Mouse (Mus musculus) bone marrow, adult 2 months (tissue): ENCODE results near the gene Fgfr2. TPM values are rescaled to one million over a fixed set of nuclear protein-coding genes. Genes with fewer than 3 reads are reported as not detected.

ENCODE experiments used
- H3K27ac ChIP-seq: fragments of 200-500 bp; 2 replicates; pipeline ENCODE4 v1.5.1; 2012; ENCODE audit warnings: low read depth, mild to moderate bottlenecking, control low read depth, inconsistent platforms, low read length; ENCODE audit not compliant: control insufficient read depth, poor library complexity, insufficient read depth
- H3K4me1 ChIP-seq: fragments of 200-500 bp; 2 replicates; pipeline ENCODE4 v1.6.1; 2011; ENCODE audit warnings: low read length; ENCODE audit not compliant: control insufficient read depth, insufficient read depth
- H3K4me3 ChIP-seq: fragments of 200-500 bp; replicated peaks from 2 replicates; pipeline ENCODE3; 2011; ENCODE audit warnings: mild to moderate bottlenecking, low read depth, low read length, control low read depth; ENCODE audit not compliant: control insufficient read depth
- CTCF ChIP-seq: fragments of 200-500 bp; IDR thresholded peaks from 2 replicates; pipeline ENCODE4 v1.5.1; 2011; ENCODE audit warnings: low read length, control low read depth; ENCODE audit not compliant: control insufficient read depth, insufficient read depth
- POLR2A ChIP-seq: fragments of 200-500 bp; IDR thresholded peaks from 2 replicates; pipeline ENCODE4 v1.6.1; 2011; ENCODE audit warnings: low read depth, mild to moderate bottlenecking, control low read depth, low read length, borderline replicate concordance; ENCODE audit not compliant: control insufficient read depth
- WGBS: fragments of 180-500 bp; shearing (Covaris S2); methylation state at CpG from one replicate; pipeline ENCODE4 v1.1.7; 2018; 5-methylcytosine and 5-hydroxymethylcytosine counted together
- polyA plus RNA-seq: library from polyadenylated mRNA; stranded (reverse); fragments of >200 nt; gene quantifications from 2 replicates; pipeline ENCODE4 v1.2.4, GENCODE M21; 2011; ENCODE audit warnings: low replicate concordance; ENCODE audit not compliant: missing spikeins, insufficient read depth, insufficient read length

Gene Fgfr2
- polyA plus RNA-seq, 1 experiment, result 8.2 TPM

DNA sequence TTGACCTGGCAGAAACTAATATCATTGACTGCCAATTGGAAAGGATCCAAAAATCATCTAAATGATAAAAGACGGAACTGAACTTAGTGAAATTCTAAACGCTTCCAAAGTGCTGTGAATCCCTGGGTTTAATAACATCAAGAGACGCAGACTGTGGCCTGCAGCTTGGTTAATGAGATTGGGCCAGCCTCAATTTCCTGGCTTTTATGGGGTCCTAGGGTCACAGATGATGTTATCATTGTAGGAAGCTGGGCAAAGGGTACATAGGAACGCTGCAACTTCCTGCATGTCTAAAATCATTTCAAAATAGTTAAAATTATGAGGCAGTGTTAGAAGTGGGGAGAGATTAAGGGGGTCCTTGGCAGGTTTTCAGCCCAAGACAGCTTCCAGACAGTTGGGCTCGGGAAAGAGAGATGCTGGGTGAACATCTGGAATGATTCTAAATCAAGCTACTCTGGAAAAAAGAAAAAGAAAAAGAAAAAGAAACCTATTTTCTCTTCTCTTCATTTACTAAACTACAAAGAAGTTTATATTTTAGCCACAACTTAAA is 823.4 kb downstream of the Fgfr2 start:
- WGBS, result 49% methylated on average over 5 of the region's 5 CpGs
- TF ChIP-seq POLR2A (no peak), CTCF (no peak)

DNA sequence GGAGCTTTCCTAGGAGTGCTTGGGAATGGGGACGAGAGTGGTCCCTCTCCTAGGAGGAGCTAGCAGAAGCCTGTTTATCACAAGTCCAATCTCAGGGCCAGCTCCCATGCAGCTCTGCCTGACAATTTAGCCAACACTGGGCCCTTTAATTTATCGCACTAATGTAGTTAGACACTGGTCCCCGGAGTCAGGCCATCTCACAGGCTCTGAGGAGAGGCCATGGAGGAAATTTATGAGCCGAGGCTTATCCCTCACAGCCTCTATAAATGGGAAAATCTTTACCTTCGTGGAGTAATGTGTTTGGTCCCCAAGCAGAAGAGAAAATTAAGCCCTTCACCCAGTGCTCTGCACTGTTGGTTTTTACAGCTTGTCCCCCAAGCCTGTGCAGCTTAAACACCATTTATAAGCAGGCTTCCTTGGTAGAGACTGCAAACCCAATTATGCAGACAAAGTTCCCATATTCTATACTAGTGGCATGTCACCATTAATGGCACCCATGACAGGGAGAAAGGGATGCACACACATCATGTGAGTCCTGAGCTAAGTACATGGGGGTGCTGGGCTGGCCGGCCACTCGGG is 824.6 kb downstream of the Fgfr2 start:
- no peak overlapping the region for H3K4me3 ChIP-seq
- H3K27ac ChIP-seq, result no peak overlapping the region
- TF ChIP-seq CTCF, result no peak
- TF ChIP-seq POLR2A, result no peak
- H3K4me1 ChIP-seq, result peaks cover 4% of the 10 kb centered on the region
- WGBS, result 84% methylated on average over 7 of the region's 7 CpGs

More for the DNA sequence above, 823.4 kb downstream of the Fgfr2 start:
- Histone ChIP-seq H3K4me1 (peaks cover 6% of the 10 kb centered on the region), H3K4me3 (no peak overlapping the region), H3K27ac (no peak overlapping the region)

DNA sequence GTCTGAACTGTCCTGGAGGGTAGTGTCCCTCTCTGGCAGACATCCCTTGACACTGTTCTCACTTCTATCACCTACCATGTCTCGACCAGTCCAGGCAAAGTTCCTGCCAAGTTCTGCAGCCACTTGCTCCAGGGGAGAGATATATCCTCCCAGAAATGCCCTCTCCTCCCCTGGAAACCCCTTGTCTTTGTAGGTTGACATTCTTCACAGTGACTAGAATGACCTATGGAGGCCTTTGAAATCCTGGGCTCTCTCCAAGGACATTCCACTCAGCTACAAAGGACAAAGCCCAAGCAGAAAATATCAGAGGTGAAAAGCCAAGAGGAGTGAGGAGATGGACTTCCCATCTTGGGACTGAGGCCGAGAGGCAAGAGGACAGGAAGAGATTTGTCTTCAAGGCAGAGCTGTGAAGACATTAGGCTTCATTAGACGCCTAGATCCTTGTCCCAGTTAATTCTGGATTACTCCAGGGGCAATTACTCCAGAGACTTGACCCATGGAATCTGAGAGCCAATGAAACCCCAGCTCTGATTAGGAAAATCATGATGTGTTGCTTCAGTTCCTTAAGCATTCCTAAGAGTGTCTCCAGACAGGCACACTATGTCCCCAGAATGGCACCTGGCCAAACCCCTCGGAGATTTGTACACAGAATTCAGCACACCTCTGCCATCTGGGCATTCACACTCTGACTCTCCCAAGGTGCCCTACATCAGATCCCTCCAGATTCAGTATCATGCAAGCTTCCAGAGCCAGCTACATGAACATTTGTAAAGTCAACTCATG is 826.3 kb downstream of the Fgfr2 start:
- Histone ChIP-seq H3K27ac (no peak overlapping the region), H3K4me1 (peaks cover 3% of the 10 kb centered on the region; the same call in 1 of the 2 replicates), H3K4me3 (no peak overlapping the region)
- TF ChIP-seq CTCF (no peak), POLR2A (no peak)
- 82% methylated on average over 4 of the region's 4 CpGs for WGBS

DNA sequence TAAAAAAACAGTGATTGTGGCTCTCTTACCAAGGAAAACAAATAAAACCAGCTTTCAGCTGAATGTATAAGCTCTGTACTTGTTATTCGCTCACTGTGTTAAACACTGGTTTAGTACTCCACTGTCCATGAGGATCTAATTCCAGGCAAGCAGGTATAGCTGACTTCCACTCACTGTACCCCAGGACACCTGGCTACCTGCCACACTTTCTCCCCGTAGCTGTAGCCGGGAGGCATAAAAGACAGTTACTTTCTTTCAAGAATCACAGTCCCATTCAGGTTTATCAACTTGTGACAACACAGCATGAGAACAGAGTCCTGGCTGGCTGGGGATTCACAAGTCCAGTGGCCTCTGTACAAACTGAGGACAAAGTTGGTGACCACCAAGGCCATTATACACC is 827.0 kb downstream of the Fgfr2 start:
- no peak for TF ChIP-seq CTCF
- no peak for TF ChIP-seq POLR2A
- H3K4me1 ChIP-seq, result peaks cover 1% of the 10 kb centered on the region; the same call in 1 of the 2 replicates
- H3K4me3 ChIP-seq, result no peak overlapping the region
- no peak overlapping the region for H3K27ac ChIP-seq
- WGBS, result 91% methylated on average over 3 of the region's 3 CpGs

DNA sequence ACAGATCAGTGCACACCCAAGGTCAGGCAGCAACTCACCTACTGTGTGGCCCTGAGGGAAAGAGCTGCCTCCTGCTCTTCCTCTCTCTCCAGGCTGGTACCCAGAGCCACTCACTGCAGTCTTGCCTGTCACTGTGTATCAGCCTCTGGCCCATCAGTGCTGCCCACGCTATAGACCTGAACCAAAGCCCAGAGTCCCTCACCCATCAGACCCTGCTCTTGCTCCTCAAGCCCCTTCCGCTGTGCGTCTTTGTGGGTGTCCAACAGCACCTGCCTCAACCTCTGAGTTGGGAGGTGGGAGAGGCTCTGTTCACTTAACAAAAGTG is 835.8 kb downstream of the Fgfr2 start:
- no peak overlapping the region for H3K27ac ChIP-seq
- WGBS, result 81% methylated on average over 3 of the region's 3 CpGs
- TF ChIP-seq CTCF (no peak), POLR2A (no peak)
- no peak overlapping the region for H3K4me3 ChIP-seq
- peaks cover 5% of the 10 kb centered on the region; the same call in 1 of the 2 replicates for H3K4me1 ChIP-seq

DNA sequence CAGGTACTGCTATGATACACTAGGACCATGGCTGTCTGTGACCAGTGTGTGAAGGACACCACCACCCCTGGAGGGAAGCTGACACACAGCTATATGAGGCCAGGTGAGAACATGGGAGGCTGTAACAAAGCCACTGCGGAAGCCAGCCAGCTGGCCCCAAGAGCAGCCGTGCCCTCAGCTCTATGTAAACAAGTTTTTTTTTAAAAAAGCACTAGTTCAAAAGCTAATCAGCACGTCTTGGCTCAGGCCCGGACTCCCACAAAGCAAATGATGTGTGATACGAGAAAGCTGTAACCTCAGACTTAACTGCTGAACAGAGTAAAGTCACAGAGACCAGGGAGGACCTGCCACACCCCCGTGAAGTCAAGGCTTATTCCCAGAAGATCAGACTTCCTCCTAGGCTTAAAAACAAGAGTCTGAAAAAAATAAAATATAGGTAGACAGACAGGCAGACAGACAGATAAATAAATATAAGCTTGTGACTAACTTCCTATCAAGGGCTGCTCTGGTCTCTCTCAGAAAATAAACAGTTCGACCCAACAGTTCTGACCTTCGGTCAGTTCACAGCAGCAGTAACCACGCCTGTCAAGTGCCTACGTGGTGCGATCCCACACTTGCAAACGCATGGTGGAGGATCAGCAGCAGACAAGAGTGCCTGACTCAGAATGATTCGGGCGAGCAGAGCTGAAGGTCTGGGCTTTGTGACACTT is 836.4 kb downstream of the Fgfr2 start:
- TF ChIP-seq POLR2A, result no peak
- no peak for TF ChIP-seq CTCF
- Histone ChIP-seq H3K4me1 (peaks cover 6% of the 10 kb centered on the region), H3K4me3 (no peak overlapping the region), H3K27ac (no peak overlapping the region)
- WGBS, result 42% methylated on average over 14 of the region's 14 CpGs

DNA sequence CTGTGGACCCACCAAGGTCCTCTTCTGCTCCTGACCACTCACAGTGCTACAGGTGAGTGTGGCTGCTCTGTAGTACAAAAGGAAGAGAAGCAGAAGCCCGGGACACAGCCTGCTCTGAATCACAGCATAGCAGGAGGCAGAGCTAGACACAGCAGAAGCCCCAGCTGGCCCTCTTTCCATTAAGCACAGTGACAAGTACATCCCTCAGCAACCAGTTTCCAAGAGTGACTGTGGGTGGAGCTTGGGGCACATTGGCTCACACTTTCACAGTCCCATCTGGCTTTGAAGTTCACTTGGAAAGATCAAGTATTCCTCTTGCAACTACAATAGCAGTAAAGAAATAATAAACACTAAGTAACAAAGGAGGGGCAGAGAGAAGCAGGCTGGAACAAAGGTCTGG is 838.4 kb downstream of the Fgfr2 start:
- Histone ChIP-seq H3K27ac (no peak overlapping the region), H3K4me1 (peaks cover 6% of the 10 kb centered on the region), H3K4me3 (no peak overlapping the region)
- 42% methylated on average over 1 of the region's 1 CpGs for WGBS
- TF ChIP-seq POLR2A, result no peak
- TF ChIP-seq CTCF, result no peak

DNA sequence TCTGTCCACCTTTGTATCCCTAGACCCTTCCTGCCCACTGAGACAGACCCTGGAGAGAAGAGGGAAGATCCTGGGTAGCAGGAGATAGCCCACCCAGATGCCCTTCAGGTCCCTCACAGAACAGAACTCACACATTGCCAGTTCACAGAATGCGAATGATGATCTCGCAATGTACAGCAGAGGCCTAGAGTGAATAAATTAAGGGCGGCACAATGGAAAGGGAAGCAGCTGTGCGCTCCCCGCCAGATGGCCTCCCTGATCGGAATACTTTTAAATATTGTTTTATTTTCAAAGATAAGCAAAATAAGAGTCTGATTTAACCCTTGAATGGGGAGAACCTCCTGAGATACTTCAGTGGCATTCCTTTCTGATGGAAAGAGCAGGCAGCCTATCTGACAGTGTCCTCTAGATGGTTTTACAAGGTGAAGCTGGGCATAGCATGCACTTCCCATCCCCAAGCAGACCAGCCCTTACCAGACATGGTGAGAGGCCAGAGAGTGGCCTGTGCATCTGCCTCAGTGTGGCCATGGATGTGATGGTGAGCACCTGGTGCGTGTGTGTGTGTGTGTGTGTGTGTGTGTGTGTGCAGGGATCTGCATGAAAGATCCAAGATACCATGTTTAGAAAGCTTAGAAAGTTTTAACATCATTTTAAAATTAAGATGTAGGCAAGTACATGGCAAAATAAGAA is 839.0 kb downstream of the Fgfr2 start:
- WGBS, result 39% methylated on average over 7 of the region's 7 CpGs
- Histone ChIP-seq H3K4me1 (peaks cover 6% of the 10 kb centered on the region), H3K27ac (no peak overlapping the region), H3K4me3 (no peak overlapping the region)
- TF ChIP-seq CTCF (no peak), POLR2A (no peak)
